Mouse (Mus musculus) forebrain, embryonic 12.5 days (tissue): ENCODE data around the gene Pygo2. TPM values are rescaled to one million over a fixed set of nuclear protein-coding genes. Genes with fewer than 3 reads are reported as not detected.

Experiments used
- ATAC-seq: fragments of 200-750 bp; cut with Nextera tagmentation; 2 replicates; pipeline ENCODE4 v1.8.0; 2017; ENCODE audit warnings: moderate TSS enrichment; ENCODE audit not compliant: low FRiP score
- H3K27ac ChIP-seq: fragments of 300-500 bp; sonication (generic); 2 replicates; pipeline ENCODE4 v1.5.1; 2016; ENCODE audit warnings: mild to moderate bottlenecking
- H3K27me3 ChIP-seq: fragments of 300-500 bp; sonication (generic); 2 replicates; pipeline ENCODE4 v1.6.1; 2016; ENCODE audit warnings: mild to moderate bottlenecking
- H3K36me3 ChIP-seq: fragments of 300-500 bp; sonication (generic); replicated peaks from 2 replicates; pipeline ENCODE4 v1.6.1; 2016; ENCODE audit warnings: mild to moderate bottlenecking
- H3K4me1 ChIP-seq: fragments of 300-500 bp; sonication (generic); 2 replicates; pipeline ENCODE4 v1.6.1; 2016
- H3K4me2 ChIP-seq: fragments of 300-500 bp; sonication (generic); 2 replicates; pipeline ENCODE4 v1.6.1; 2016; ENCODE audit warnings: mild to moderate bottlenecking, moderate library complexity
- H3K4me3 ChIP-seq: fragments of 300-500 bp; sonication (generic); replicated peaks from 2 replicates; pipeline ENCODE4 v1.5.1; 2016; ENCODE audit warnings: mild to moderate bottlenecking
- H3K9ac ChIP-seq: fragments of 300-500 bp; sonication (generic); 2 replicates; pipeline ENCODE4 v1.6.1; 2016; ENCODE audit warnings: mild to moderate bottlenecking
- H3K9me3 ChIP-seq: fragments of 300-500 bp; sonication (generic); 2 replicates; pipeline ENCODE4 v1.6.1; 2016
- WGBS: fragments of 180-500 bp; shearing (Covaris S2); methylation state at CpG from one replicate; pipeline ENCODE4 v1.1.7; 2016; 5-methylcytosine and 5-hydroxymethylcytosine counted together
- polyA plus RNA-seq: library from polyadenylated mRNA; unstranded; fragments of >200 nt; fragmentation: Nextera tagmentation; extraction: Ambion mirVana; gene quantifications from 2 replicates; pipeline ENCODE4 v1.2.1, GENCODE M21; 2016

Pygo2 gene
- polyA plus RNA-seq, 1 experiment from 2014 or later = 47.2 TPM

- ATAC-seq = no peak
- H3K4me2 ChIP-seq = peak overlapping the region; percentile 97
- peaks cover 33% of the 10 kb centered on the region for H3K27me3 ChIP-seq
- WGBS = under 1% methylated on average over 44 of the region's 44 CpGs
- H3K4me3 ChIP-seq = peak overlapping the region; percentile 50
- H3K9me3 ChIP-seq = no peaks in the 10 kb centered on the region
- peaks cover 54% of the 10 kb centered on the region for H3K4me1 ChIP-seq
- 0 out of 2 replicates have a peak, but pooled peaks cover 4% of the 10 kb centered on the region for H3K36me3 ChIP-seq
- peak overlapping the region; percentile 61 for H3K9ac ChIP-seq
- H3K27ac ChIP-seq = no peak overlapping the region
Measured at GRCm38 (mm10) chr3:89395806-89396653, 34.0 kb upstream of the Pygo2 start.

- Histone ChIP-seq H3K4me3 (peak overlapping the region; percentile 50), H3K27ac (no peak overlapping the region), H3K4me1 (peaks cover 49% of the 10 kb centered on the region), H3K9me3 (no peaks in the 10 kb centered on the region), H3K9ac (no peak overlapping the region), H3K4me2 (peak overlapping the region; percentile 97), H3K27me3 (peaks cover 30% of the 10 kb centered on the region), H3K36me3 (peaks cover 10% of the 10 kb centered on the region)
- ATAC-seq = no peak
- under 1% methylated on average over 4 of the region's 4 CpGs for WGBS
Measured at GRCm38 (mm10) chr3:89396654-89397005, 33.4 kb upstream of the Pygo2 start.

GRCm38 (mm10) chr3:89401329-89401728 lies 28.7 kb upstream of the Pygo2 start:
- H3K4me2 ChIP-seq = no peak overlapping the region
- ATAC-seq = no peak
- H3K4me3 ChIP-seq = no peak overlapping the region
- no peak overlapping the region for H3K27ac ChIP-seq
- H3K27me3 ChIP-seq = no peaks in the 10 kb centered on the region
- H3K4me1 ChIP-seq = peaks cover 6% of the 10 kb centered on the region
- no peak overlapping the region for H3K9ac ChIP-seq
- H3K9me3 ChIP-seq = no peaks in the 10 kb centered on the region
- H3K36me3 ChIP-seq = peaks cover 41% of the 10 kb centered on the region
- WGBS = 86% methylated on average over 7 of the region's 7 CpGs

DNA sequence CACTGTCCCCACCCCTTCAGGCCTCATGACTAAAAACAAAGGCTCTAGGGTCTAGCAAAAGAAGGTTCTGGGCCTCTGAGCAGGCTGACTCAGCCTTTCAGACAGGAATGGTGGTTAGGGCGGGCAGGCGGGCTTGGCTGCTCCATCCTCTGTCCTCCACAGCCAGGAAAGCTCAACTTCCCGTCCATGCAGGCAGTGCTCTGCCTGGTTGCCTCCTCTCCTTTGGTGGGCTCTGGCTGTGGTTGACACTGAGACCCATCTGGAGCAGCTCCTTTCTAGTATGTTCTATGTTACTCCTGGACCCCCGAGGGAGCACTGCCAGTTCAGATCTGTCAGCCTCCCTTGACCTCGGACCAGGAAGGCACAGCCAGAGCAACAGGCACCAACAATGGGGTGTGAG lies 27.3 kb upstream of the Pygo2 start, which contains the start of gene Lenep:
Gene Lenep, minus strand, starts transcription at position 101 of the 400 bp plus-strand sequence.
- H3K9ac ChIP-seq = no peak within 1 kb of the TSS
- H3K27ac ChIP-seq = no peak within 1 kb of the TSS
- ATAC-seq = no peak
- no peaks in the 10 kb centered on the region for H3K4me1 ChIP-seq
- H3K9me3 ChIP-seq = no peaks in the 10 kb centered on the region
- WGBS = 80% methylated on average over 5 of the region's 5 CpGs
- H3K4me2 ChIP-seq = no peak within 1 kb of the TSS
- peaks cover 51% of the 10 kb centered on the region for H3K36me3 ChIP-seq
- H3K4me3 ChIP-seq = no peak within 1 kb of the TSS
- H3K27me3 ChIP-seq = no peaks in the 10 kb centered on the region

DNA sequence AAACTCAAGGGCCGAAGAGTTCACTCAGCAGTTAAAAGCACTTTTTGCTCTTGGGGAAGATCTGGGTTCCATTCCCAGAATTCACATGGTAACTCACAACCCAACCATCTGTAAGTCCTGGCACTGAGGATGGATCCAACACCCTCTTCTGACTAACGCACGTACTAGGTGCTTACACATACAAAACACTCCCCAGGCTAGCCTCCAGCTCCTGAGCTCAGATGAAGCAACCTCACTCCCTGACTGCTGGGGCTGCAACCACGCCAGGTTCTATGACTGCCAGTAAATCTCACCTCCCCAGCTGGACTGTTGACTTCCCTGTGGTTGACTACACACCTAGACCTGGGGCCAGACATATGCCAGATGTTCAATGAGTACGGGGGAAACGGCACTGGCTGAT lies 23.1 kb upstream of the Pygo2 start:
- Histone ChIP-seq H3K27me3 (no peaks in the 10 kb centered on the region), H3K9me3 (no peaks in the 10 kb centered on the region), H3K4me2 (no peak overlapping the region), H3K4me3 (no peak overlapping the region), H3K36me3 (peaks cover 43% of the 10 kb centered on the region), H3K27ac (no peak overlapping the region), H3K4me1 (peaks cover 10% of the 10 kb centered on the region), H3K9ac (no peak overlapping the region)
- WGBS = 95% methylated on average over 6 of the region's 6 CpGs
- no peak for ATAC-seq

DNA sequence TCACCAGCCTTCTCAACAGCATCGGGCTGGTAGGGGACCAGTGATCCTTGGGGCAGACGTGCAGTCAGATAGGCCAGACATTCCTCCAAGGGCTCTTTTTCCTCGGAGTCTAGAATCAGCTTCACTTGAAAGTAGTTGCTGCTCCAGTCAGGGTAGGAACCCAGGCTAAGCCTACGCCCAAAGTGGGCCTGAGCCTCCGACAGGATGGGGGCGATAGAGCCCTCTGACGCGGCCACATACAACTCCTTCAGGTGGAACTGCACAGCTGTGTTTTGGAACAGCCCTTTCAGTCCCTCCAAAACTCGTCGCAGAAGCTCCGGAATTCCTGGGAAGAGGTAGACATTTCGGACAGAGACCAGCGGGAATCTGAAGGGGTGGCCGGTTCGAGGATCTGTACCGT lies 21.6 kb upstream of the Pygo2 start:
- no peak for ATAC-seq
- Histone ChIP-seq H3K4me2 (no peak overlapping the region), H3K27ac (no peak overlapping the region), H3K9ac (no peak overlapping the region), H3K36me3 (peaks cover 28% of the 10 kb centered on the region), H3K27me3 (no peaks in the 10 kb centered on the region), H3K4me3 (no peak overlapping the region), H3K4me1 (peaks cover 10% of the 10 kb centered on the region), H3K9me3 (no peaks in the 10 kb centered on the region)
- 63% methylated on average over 16 of the region's 16 CpGs for WGBS

DNA sequence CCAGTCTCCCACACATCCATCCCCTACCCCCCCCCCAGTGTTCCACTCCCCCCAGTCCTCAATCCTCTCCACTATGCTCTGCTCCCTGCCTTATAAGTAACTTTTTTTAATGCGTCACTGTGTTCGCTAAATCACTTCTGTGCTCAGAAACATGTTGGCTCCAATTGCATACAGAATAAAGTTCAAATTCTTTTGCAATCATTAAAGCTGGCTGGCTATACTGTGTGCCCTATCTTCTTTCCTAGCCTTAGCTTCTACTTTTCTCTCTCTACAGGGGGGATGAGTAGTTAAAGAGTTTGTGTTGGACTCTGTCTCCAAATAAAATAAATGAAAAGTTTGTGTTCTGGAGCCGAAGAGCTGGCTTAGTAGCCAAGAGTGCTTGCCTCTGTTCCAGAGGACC lies 20.3 kb upstream of the Pygo2 start:
- Histone ChIP-seq H3K27ac (no peak overlapping the region), H3K9me3 (no peaks in the 10 kb centered on the region), H3K4me2 (no peak overlapping the region), H3K4me3 (no peak overlapping the region), H3K9ac (no peak overlapping the region), H3K27me3 (no peaks in the 10 kb centered on the region), H3K36me3 (peaks cover 31% of the 10 kb centered on the region), H3K4me1 (peaks cover 10% of the 10 kb centered on the region)
- ATAC-seq = no peak
- WGBS = 95% methylated on average over 3 of the region's 3 CpGs

DNA sequence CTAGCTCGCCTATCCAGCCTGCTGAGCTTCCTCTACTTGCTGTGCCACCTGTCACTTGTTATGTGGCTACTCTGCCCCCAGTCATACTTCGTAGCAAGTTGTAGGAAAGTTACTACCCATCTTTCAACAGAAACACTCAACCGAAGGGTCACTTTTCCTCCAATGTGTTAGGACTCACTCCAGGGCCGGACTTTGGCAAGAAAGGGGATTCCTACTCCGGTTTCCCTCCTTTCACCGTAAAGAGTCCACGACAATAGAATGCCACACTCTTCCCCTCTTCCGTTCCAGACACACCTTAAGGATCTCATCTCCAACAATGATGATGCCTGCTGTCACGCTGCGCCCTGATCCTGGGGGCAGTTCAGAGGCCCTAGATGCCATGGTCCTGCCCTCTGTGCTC lies 19.1 kb upstream of the Pygo2 start:
- no peak for ATAC-seq
- Histone ChIP-seq H3K27ac (no peak overlapping the region), H3K4me2 (peak overlapping the region; percentile 69), H3K27me3 (no peaks in the 10 kb centered on the region), H3K9me3 (no peaks in the 10 kb centered on the region), H3K4me3 (peak overlapping the region; percentile 54), H3K9ac (peak overlapping the region; percentile 64), H3K36me3 (peaks cover 37% of the 10 kb centered on the region), H3K4me1 (peaks cover 10% of the 10 kb centered on the region)
- WGBS = 81% methylated on average over 10 of the region's 10 CpGs

GRCm38 (mm10) chr3:89411490-89412393 lies 18.3 kb upstream of the Pygo2 start, which contains the start of gene Flad1:
Gene Flad1 (minus strand): TSS chr3:89411870.
- 5% methylated on average over 28 of the region's 28 CpGs for WGBS
- 0 out of 2 replicates have a peak within 1 kb of the TSS, but pooled peaks have one; percentile 32 for H3K27ac ChIP-seq
- peak within 1 kb of the TSS; percentile 69 for H3K4me2 ChIP-seq
- peak within 1 kb of the TSS; percentile 54 for H3K4me3 ChIP-seq
- no peaks in the 10 kb centered on the region for H3K27me3 ChIP-seq
- peak within 1 kb of the TSS; percentile 64 for H3K9ac ChIP-seq
- H3K9me3 ChIP-seq = no peaks in the 10 kb centered on the region
- peaks cover 17% of the 10 kb centered on the region for H3K4me1 ChIP-seq
- H3K36me3 ChIP-seq = peaks cover 43% of the 10 kb centered on the region
- ATAC-seq = peak; percentile 100

GRCm38 (mm10) chr3:89416158-89416557 lies 13.9 kb upstream of the Pygo2 start:
- H3K27ac ChIP-seq = no peak overlapping the region
- H3K4me1 ChIP-seq = peaks cover 34% of the 10 kb centered on the region
- no peaks in the 10 kb centered on the region for H3K9me3 ChIP-seq
- no peak overlapping the region for H3K4me3 ChIP-seq
- H3K9ac ChIP-seq = no peak overlapping the region
- H3K36me3 ChIP-seq = peaks cover 29% of the 10 kb centered on the region
- no peak for ATAC-seq
- WGBS = 97% methylated on average over 8 of the region's 8 CpGs
- 0 out of 2 replicates have a peak overlapping the region, but pooled peaks have one; percentile 93 for H3K4me2 ChIP-seq
- H3K27me3 ChIP-seq = no peaks in the 10 kb centered on the region

DNA sequence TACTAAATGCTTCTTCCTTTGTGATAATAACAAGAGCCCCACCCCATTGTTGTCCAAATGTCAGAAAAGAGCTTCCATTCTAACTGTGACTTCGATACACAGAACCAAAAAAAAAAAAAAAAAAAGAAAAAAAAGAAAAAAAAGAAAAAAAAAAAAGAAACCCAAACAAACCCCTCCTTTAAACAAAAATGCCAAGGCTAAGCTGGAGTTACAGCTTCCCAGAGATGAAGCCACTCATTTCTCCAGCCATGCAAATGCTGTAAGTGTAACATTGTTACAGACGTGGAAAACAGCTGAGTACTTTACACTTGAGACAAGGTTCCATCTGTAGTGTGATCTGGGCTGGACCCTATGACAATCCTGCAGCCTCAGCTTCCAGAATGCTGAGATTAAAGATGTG lies 12.9 kb upstream of the Pygo2 start:
- ATAC-seq = no peak
- Histone ChIP-seq H3K4me3 (peak overlapping the region; percentile 59), H3K36me3 (peaks cover 29% of the 10 kb centered on the region), H3K9me3 (no peaks in the 10 kb centered on the region), H3K27me3 (no peaks in the 10 kb centered on the region), H3K4me2 (peak overlapping the region; percentile 93), H3K27ac (peak overlapping the region; percentile 93), H3K9ac (peak overlapping the region; percentile 70), H3K4me1 (peaks cover 41% of the 10 kb centered on the region)
- WGBS = 27% methylated on average over 2 of the region's 2 CpGs

DNA sequence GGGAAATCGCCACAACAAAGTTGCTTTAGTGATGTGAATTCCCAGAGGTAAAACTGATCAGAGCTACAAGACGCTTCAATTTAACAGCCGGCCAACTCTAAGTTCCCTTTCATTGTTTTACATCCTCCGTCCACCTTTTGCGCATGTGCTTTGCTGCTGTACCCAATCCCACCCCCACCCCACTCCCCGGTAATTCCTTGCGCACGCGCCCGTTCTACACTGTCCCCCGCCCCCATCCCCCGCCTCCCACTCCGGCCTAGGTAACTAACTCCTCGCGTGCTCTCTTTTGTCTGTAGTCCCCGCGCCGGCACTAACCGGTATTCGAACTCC lies 12.2 kb upstream of the Pygo2 start:
- WGBS = under 1% methylated on average over 20 of the region's 20 CpGs
- H3K27ac ChIP-seq = peak overlapping the region; percentile 93
- peak; percentile 47 for ATAC-seq
- peak overlapping the region; percentile 93 for H3K4me2 ChIP-seq
- H3K36me3 ChIP-seq = peaks cover 29% of the 10 kb centered on the region
- peak overlapping the region; percentile 70 for H3K9ac ChIP-seq
- peaks cover 47% of the 10 kb centered on the region for H3K4me1 ChIP-seq
- H3K4me3 ChIP-seq = peak overlapping the region; percentile 59
- H3K27me3 ChIP-seq = no peaks in the 10 kb centered on the region
- no peaks in the 10 kb centered on the region for H3K9me3 ChIP-seq
